Mouse (Mus musculus): ENCODE results near the gene Kif4. TPM values are rescaled to one million over a fixed set of nuclear protein-coding genes. Genes with fewer than 3 reads are reported as not detected.

Gene Kif4
- total RNA-seq, 1 experiment from 2014 or later = 37.6 TPM

Other genes starting within 250 kb of the Kif4 start
- gene Otud6a, start 196.7 kb upstream of the Kif4 start, total RNA-seq (2017) = not detected in 2 replicates
- gene Awat2, start 183.0 kb upstream of the Kif4 start, total RNA-seq (2017) = 0.63 TPM in 1 of 2 replicates, not detected in the other
- gene Igbp1, start 131.4 kb upstream of the Kif4 start, total RNA-seq (2017) = 121 and 135 TPM in 2 replicates
- gene Dgat2l6, start 100.9 kb upstream of the Kif4 start, total RNA-seq (2017) = not detected in 2 replicates
- gene Awat1, start 53.5 kb upstream of the Kif4 start, total RNA-seq (2017) = 0.50 TPM in 1 of 2 replicates, not detected in the other
- gene P2ry4, start 30.9 kb upstream of the Kif4 start, total RNA-seq (2017) = not detected in 2 replicates
- gene Arr3, start 20.2 kb upstream of the Kif4 start, total RNA-seq (2017) = not detected in 2 replicates
- gene Pdzd11, start 831 bp downstream of the Kif4 start, total RNA-seq (2017) = 25.9 and 26.3 TPM in 2 replicates
- 0.44 TPM in 1 of 2 replicates, not detected in the other for gene Gdpd2, start 104.1 kb downstream of the Kif4 start, total RNA-seq (2017)
- 18.3 and 20.8 TPM in 2 replicates for gene Dlg3, start 142.0 kb downstream of the Kif4 start, total RNA-seq (2017)